Mouse (Mus musculus) brain, embryonic 14.5 days (tissue): ENCODE measurements around the gene Cby3.

Source experiments
- CTCF ChIP-seq: fragments of 200-500 bp; IDR thresholded peaks from 2 replicates; pipeline ENCODE4 v1.5.1; 2012; ENCODE audit warnings: inconsistent platforms, mild to moderate bottlenecking, moderate library complexity, borderline replicate concordance; ENCODE audit not compliant: insufficient read depth, insufficient read length; ENCODE audit errors: extremely low read depth
- POLR2A ChIP-seq: fragments of 200-500 bp; IDR thresholded peaks from 2 replicates; pipeline ENCODE4 v1.6.1; 2012; ENCODE audit warnings: mild to moderate bottlenecking, inconsistent platforms, borderline replicate concordance; ENCODE audit not compliant: poor library complexity, insufficient read depth, insufficient read length, severe bottlenecking; ENCODE audit errors: extremely low read depth

- TF ChIP-seq CTCF (no peak), POLR2A (no peak)
Observed at GRCm38 (mm10) chr11:50397316-50397715, 43.1 kb downstream of the Cby3 start.
